Mouse (Mus musculus) testis, adult 10 weeks (tissue): Measurements from ENCODE around the gene Nadk. TPM values are rescaled to one million over a fixed set of nuclear protein-coding genes. Genes with fewer than 3 reads are reported as not detected.

Source experiments
- polyA plus RNA-seq: library from polyadenylated mRNA; stranded (reverse); fragments of 350-450 nt; fragmentation: Illumina TruSeq; extraction: RNeasy Lipid Tissue Mini Kit (QIAGEN cat#74804); gene quantifications from one replicate; pipeline ENCODE4 v1.2.3, GENCODE M21; 2014; ENCODE audit warnings: low read depth, low replicate concordance

The Nadk gene
- 20.0 TPM for polyA plus RNA-seq

DNA sequence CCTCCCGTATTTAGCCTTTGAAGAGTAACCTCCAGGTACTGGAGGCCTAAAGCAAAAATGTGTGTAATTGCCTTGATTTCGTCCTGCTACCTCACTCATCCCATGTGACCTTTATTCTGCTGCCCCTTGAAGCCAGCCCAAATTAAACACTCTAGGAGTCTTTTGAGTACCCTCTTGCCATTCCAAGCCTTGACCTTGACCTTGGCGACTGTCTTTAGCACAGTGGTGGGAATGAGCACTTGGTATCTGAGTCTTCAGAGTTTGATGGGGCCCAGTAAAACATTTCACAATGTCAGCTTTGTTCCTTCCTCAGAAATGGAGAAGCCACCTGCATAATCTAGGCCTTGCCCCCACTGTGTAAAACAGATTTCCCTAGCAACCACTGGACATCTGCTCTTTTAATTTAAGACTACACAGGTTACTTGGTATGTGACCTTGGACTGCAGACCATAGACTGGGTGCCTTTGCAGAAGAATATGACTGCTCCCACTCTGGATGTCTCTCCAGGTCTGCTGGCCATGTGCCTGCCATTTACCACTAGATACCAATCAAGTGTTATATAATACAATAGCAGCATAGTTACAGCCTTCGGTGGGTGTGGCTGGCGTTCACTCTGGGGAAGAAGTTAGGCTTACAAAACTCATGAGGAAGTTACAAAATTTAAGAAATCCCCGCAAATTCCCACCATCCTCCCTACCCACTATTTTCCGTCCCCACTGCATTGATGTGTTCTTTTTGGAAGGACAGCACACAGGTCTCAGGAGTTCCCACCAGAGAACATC lies at the start of gene Nadk:
TSS of gene Nadk (plus strand) at position 718 of the 782 bp plus-strand sequence.

DNA sequence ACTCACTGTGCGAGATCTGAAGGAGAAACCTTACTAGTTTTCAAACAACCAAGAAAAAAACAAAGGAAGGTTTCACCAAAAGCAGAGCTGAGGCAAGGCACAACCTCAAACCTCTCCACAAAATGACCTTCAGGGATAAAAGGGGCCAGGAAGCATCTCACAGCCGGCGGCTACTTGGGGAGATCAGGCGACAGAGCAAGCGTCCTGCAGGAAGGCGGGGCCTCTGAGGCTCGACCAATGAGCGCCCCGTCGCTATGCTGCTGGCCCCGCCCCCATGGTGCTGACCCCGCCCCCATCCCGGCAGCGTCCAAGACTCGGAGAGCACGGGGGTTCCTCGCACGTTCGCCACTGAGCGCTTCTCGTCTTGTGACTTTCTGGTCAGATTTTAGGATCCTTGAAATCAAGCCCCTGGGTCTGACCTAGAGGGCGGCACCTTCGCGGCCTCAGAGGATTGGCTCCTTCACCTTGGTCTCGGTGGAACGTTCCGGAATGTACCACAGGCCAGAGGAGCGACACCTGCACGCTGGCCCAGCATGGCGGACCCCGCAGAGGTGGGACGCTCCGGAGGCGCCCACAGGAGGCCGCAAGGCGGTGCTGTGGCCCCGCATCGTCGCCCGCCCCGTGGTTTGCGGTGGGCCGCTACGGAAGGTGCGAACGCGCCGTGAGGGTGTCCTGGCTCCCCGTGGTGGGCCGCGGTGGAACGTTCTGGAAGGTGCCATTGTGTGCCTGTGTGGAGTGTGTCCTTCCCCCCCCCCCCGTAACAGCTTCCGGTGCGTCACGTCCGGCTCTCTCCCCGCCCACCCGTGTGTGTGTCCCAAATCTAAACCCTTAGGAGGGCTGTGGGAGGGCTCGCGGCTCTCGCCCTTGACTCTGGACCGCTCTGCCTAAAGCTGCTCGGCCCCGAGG lies 39.2 kb downstream of the Nadk start, which contains the start of gene Slc35e2:
TSS of gene Slc35e2 (plus strand) at position 326 of the 906 bp plus-strand sequence.

DNA sequence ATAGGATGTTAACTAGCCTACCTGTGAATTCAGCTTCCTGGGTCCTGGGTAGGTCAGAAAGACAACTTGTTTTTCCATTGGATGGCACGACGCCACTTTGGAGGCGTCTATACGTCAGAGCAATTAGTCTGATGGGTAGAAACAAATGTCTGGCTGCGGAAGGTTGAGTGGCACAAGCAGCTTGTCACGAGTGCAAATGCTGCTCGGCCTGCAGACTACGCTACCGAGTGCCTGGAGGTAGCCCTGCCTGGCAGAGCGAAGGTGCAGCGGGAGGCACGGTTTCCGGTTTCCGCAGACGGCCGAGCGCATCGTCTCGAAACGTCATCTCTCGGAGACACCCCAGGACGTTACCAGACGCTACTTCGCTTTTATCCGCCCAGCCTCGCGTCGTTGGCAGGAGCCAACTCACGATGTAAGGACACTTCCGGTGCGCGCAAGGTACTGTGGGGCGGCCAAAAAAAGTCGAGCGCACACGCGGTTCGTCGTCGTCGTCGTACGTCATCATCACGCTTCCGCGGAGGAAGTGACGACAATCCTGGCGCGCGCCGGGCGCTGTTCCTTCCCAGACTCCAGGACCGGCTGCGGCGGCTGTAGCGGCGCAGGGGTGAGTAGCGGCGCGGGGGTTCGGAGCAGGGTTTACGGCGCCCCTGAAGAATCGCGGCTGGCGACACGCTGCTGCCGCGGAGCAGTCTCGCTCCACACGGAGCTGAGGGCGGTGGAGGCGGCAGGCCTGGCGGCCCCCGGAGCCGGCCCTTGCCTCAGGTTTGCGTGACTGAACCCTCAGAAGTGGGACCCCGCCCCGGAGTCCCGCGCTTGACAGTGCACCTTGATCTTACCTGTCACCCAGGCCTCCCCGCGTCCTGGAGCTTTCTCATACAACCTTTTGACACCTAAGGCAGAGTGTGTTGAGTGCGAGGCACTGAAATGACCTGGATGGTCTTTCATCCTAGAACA lies 62.4 kb downstream of the Nadk start, which contains the start of gene Cdk11b:
TSS of gene Cdk11b (plus strand) at position 517 of the 954 bp plus-strand sequence.

Other genes starting within 250 kb of the Nadk start
- 1.0 TPM for gene Prkcz, start 201.0 kb upstream of the Nadk start, polyA plus RNA-seq
- not detected for gene Gabrd, start 164.3 kb upstream of the Nadk start, polyA plus RNA-seq
- 24.6 TPM for gene Cfap74, start 153.2 kb upstream of the Nadk start, polyA plus RNA-seq
- gene Tmem52, start 93.3 kb upstream of the Nadk start, polyA plus RNA-seq = not detected
- 78.4 TPM for gene Gnb1, start 71.0 kb upstream of the Nadk start, polyA plus RNA-seq
- 5.4 TPM for gene Slc35e2, start 39.0 kb downstream of the Nadk start, polyA plus RNA-seq
- 73.4 TPM for gene Cdk11b, start 62.5 kb downstream of the Nadk start, polyA plus RNA-seq
- gene Gm10563, start 83.0 kb downstream of the Nadk start, polyA plus RNA-seq = not detected
- gene Mmp23, start 91.0 kb downstream of the Nadk start, polyA plus RNA-seq = 0.27 TPM
- gene Mib2, start 106.8 kb downstream of the Nadk start, polyA plus RNA-seq = 1.5 TPM
- not detected for gene Fndc10, start 132.0 kb downstream of the Nadk start, polyA plus RNA-seq
- 45.1 TPM for gene Ssu72, start 142.4 kb downstream of the Nadk start, polyA plus RNA-seq
- gene Tmem240, start 172.4 kb downstream of the Nadk start, polyA plus RNA-seq = not detected
- gene Atad3a, start 198.7 kb downstream of the Nadk start, polyA plus RNA-seq = 1.5 TPM
- 0.57 TPM for gene Vwa1, start 212.3 kb downstream of the Nadk start, polyA plus RNA-seq
- gene Tmem88b, start 223.5 kb downstream of the Nadk start, polyA plus RNA-seq = 1.7 TPM
- not detected for gene Ankrd65, start 228.1 kb downstream of the Nadk start, polyA plus RNA-seq
- gene Mrpl20, start 240.5 kb downstream of the Nadk start, polyA plus RNA-seq = 131 TPM